Mouse (Mus musculus) lung, postnatal 0 days (tissue): Measurements from ENCODE around the gene Smg9. TPM values are rescaled to one million over a fixed set of nuclear protein-coding genes. Genes with fewer than 3 reads are reported as not detected.
"Not testable (repeated sequence)": the region's sequence is repeated elsewhere in the genome, so short reads cannot be mapped to it uniquely, and the experiment has no call there.

ENCODE experiments used
- ATAC-seq: fragments of 200-750 bp; cut with Nextera tagmentation; 2 replicates; pipeline ENCODE4 v1.8.0; 2017; ENCODE audit warnings: moderate library complexity
- DNase-seq: peaks from one replicate; pipeline ENCODE4 v3.0.0-alpha.2; 2016; ENCODE audit warnings: low spot score
- H3K27ac ChIP-seq: fragments of 300-500 bp; sonication (generic); 2 replicates; pipeline ENCODE4 v1.5.1; 2014; ENCODE audit warnings: antibody characterized with exemption, mild to moderate bottlenecking, low read length, mixed read lengths
- H3K27me3 ChIP-seq: fragments of 300-500 bp; sonication (generic); replicated peaks from 2 replicates; pipeline ENCODE4 v1.6.1; 2014; ENCODE audit warnings: low read length, mixed read lengths; ENCODE audit not compliant: insufficient read depth
- H3K36me3 ChIP-seq: fragments of 300-500 bp; sonication (generic); 2 replicates; pipeline ENCODE4 v1.6.1; 2014; ENCODE audit warnings: low read length, mixed read lengths; ENCODE audit not compliant: insufficient read depth
- H3K4me1 ChIP-seq: fragments of 300-500 bp; sonication (generic); 2 replicates; pipeline ENCODE4 v1.6.1; 2014; ENCODE audit warnings: antibody characterized with exemption, low read depth, low read length, mixed read lengths; ENCODE audit not compliant: insufficient read depth
- H3K4me2 ChIP-seq: fragments of 300-500 bp; sonication (generic); replicated peaks from 2 replicates; pipeline ENCODE4 v1.6.1; 2014; ENCODE audit warnings: low read depth, mild to moderate bottlenecking, low read length, moderate library complexity, mixed read lengths
- H3K4me3 ChIP-seq: fragments of 300-500 bp; sonication (generic); 2 replicates; pipeline ENCODE4 v1.5.1; 2014; ENCODE audit warnings: low read depth, low read length
- H3K9ac ChIP-seq: fragments of 300-500 bp; sonication (generic); replicated peaks from 2 replicates; pipeline ENCODE4 v1.6.1; 2014; ENCODE audit warnings: low read depth, mild to moderate bottlenecking
- H3K9me3 ChIP-seq: fragments of 300-500 bp; sonication (generic); 2 replicates; pipeline ENCODE4 v1.6.1; 2016; ENCODE audit warnings: low read length, mixed read lengths
- CTCF ChIP-seq: IDR thresholded peaks from 2 replicates; pipeline ENCODE4 v1.5.1; 2016; ENCODE audit warnings: antibody characterized with exemption, mild to moderate bottlenecking
- EP300 ChIP-seq: IDR thresholded peaks from 2 replicates; pipeline ENCODE4 v1.6.1; 2016; ENCODE audit warnings: antibody characterized with exemption, mild to moderate bottlenecking, control low read depth
- WGBS: fragments of 180-500 bp; shearing (Covaris S2); extraction: QIAGEN DNeasy Blood & Tissue Kit; methylation state at CpG from one replicate; pipeline ENCODE4 v1.1.7; 2014; 5-methylcytosine and 5-hydroxymethylcytosine counted together
- polyA plus RNA-seq: library from polyadenylated mRNA; unstranded; fragments of >200 nt; fragmentation: Nextera tagmentation; extraction: Ambion mirVana; gene quantifications from 2 replicates; pipeline ENCODE4 v1.2.1, GENCODE M21; 2015

Smg9 gene
- polyA plus RNA-seq, 1 experiment from 2014 or later, result 16.4 TPM

DNA sequence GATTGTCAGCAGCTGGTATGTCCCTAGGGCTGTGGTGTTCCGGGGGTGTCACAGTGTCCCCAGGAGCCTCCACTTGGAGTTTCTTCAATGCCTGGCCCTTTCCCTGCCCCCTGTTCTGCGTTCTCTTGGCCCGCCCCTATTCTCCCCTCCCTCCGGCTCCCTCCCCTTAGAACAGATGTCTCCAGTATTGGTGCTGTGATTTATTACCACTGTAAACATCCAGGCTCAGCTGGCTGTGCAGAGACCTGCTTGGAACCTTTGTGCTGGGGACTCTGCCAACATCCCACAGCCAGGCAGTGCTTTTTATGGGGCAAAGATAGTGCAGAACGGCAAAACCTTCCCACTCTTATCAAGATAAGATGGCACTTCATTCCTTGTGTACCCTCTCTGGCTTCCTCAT, 8.3 kb upstream of the Smg9 start:
- H3K4me1 ChIP-seq, result no peaks in the 10 kb centered on the region
- no peaks in the 10 kb centered on the region for H3K36me3 ChIP-seq
- H3K9ac ChIP-seq, result no peak overlapping the region
- H3K9me3 ChIP-seq, result no peaks in the 10 kb centered on the region
- H3K4me2 ChIP-seq, result no peak overlapping the region
- DNase-seq (no peak), ATAC-seq (0 out of 2 replicates have a peak, but pooled peaks have one; percentile 55)
- H3K27me3 ChIP-seq, result no peaks in the 10 kb centered on the region
- H3K27ac ChIP-seq, result no peak overlapping the region
- no peak for TF ChIP-seq EP300
- TF ChIP-seq CTCF, result no peak
- no peak overlapping the region for H3K4me3 ChIP-seq
- WGBS, result 12% methylated on average over 5 of the region's 5 CpGs

DNA sequence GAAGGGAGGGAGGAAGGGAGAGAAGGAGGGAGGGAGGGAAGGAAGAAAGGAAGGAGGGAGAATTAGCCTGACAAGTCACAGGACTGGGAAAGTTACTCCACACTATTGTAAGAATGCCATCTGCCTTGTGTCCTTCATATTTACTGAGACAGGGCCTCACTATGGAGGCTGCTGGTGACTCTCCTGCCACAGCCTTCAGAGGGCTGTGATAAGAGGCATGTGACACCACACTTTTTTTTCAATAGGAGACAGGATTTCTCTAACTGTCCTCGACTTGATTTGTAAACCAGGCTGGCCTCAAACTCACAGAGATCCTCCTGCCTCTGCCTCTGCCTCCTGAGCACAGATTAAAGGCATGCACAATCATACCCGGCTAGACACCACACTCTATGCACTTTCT, 7.7 kb upstream of the Smg9 start:
- no peak for ATAC-seq
- no peak overlapping the region for H3K4me3 ChIP-seq
- 66% methylated on average over 2 of the region's 2 CpGs for WGBS

DNA sequence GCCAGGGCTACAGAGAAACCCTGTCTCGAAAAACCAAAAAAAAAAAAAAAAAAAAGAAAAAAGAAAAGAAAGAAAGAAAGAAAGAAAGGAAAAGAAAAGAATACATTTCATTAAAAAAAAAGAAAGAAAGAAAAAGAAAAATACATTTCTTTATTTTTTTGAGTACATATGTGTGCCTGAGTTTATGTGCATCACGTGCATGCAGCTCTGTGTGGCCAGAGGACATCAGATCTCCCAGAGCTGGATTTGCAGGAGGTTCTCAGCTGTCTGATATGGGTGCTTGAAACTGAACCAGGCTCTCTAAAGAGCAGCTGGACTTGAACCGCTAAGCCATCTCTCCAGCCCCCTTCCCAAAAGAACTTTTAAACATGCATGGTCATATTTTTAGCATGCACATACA, 5.4 kb upstream of the Smg9 start:
- no peak for ATAC-seq
- Histone ChIP-seq H3K4me2 (no peak overlapping the region), H3K27me3 (no peaks in the 10 kb centered on the region), H3K4me3 (no peak overlapping the region), H3K36me3 (no peaks in the 10 kb centered on the region), H3K4me1 (no peaks in the 10 kb centered on the region), H3K9me3 (no peaks in the 10 kb centered on the region), H3K9ac (no peak overlapping the region), H3K27ac (no peak overlapping the region)
- WGBS, result 76% methylated on average over 2 of the region's 3 CpGs
- DNase-seq, result no peak
- TF ChIP-seq CTCF (no peak), EP300 (no peak)

More for the DNA sequence above, 7.7 kb upstream of the Smg9 start:
- Histone ChIP-seq H3K4me1 (no peaks in the 10 kb centered on the region), H3K36me3 (no peaks in the 10 kb centered on the region), H3K9ac (no peak overlapping the region), H3K27ac (no peak overlapping the region), H3K4me2 (no peak overlapping the region), H3K27me3 (no peaks in the 10 kb centered on the region), H3K9me3 (no peaks in the 10 kb centered on the region)
- no peak for TF ChIP-seq EP300
- no peak for TF ChIP-seq CTCF
- no peak for DNase-seq

DNA sequence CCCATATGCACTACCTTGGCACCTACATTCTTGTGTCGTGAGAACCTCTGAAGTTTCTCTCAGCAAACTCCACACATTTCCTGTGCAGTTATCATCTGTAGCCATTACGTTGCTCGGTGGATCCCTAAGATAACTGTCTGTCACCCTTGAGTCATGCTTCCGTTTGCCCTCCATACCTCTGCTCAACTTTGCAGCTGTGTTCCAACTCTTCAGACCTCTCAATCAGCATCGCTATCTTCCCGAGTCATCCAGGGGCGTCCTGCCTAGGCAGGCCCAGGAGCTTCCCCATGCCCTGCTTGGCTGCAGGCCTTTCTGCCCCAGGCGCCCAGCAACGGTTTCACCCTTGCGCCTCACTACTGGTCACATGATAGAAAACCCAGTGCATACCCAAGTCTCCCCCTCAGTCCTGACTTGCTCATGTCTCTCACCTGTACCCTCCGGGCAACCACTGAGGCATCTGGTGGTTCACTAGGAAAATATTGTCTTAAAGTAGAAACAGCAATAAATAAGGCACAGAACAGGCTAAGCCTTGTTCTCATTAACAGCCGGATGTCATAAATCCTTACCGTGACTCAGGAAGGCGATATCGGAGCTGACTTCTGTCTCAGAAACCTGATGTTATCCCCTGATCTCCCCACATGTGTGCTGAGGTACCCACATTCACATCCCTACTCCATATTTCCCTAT, 4.8 kb upstream of the Smg9 start:
- 74% methylated on average over 15 of the region's 15 CpGs for WGBS
- no peak for TF ChIP-seq EP300
- no peak for TF ChIP-seq CTCF
- Histone ChIP-seq H3K9ac (no peak overlapping the region), H3K4me2 (no peak overlapping the region), H3K36me3 (no peaks in the 10 kb centered on the region), H3K4me3 (no peak overlapping the region), H3K4me1 (no peaks in the 10 kb centered on the region), H3K9me3 (no peaks in the 10 kb centered on the region), H3K27me3 (no peaks in the 10 kb centered on the region), H3K27ac (no peak overlapping the region)
- ATAC-seq (no peak), DNase-seq (no peak)

DNA sequence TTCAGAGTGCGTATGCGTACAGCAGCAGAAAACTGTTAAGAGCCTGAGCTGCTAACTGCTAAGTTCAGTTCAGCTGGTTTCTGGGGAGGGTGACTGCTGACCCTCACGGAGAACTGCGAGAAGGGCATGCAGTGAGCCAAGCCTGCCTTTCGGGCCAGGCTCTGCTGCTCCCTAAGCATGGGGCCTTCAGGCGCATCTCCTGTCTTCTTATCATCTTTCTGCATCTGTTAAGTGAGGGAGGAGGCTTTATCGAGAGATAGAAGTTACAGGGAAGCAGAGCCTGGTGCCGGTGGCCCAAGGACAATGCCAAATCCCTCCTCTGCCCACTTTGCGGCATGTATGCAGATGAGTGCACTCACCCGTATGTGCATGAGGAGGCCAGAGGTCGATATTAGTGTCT, 2.6 kb upstream of the Smg9 start:
- no peak overlapping the region for H3K9ac ChIP-seq
- no peaks in the 10 kb centered on the region for H3K36me3 ChIP-seq
- no peaks in the 10 kb centered on the region for H3K27me3 ChIP-seq
- H3K4me3 ChIP-seq, result no peak overlapping the region
- H3K4me1 ChIP-seq, result no peaks in the 10 kb centered on the region
- H3K4me2 ChIP-seq, result no peak overlapping the region
- no peak overlapping the region for H3K27ac ChIP-seq
- no peak for TF ChIP-seq EP300
- no peak for TF ChIP-seq CTCF
- WGBS, result 64% methylated on average over 11 of the region's 11 CpGs
- ATAC-seq (no peak), DNase-seq (no peak)
- no peaks in the 10 kb centered on the region for H3K9me3 ChIP-seq

DNA sequence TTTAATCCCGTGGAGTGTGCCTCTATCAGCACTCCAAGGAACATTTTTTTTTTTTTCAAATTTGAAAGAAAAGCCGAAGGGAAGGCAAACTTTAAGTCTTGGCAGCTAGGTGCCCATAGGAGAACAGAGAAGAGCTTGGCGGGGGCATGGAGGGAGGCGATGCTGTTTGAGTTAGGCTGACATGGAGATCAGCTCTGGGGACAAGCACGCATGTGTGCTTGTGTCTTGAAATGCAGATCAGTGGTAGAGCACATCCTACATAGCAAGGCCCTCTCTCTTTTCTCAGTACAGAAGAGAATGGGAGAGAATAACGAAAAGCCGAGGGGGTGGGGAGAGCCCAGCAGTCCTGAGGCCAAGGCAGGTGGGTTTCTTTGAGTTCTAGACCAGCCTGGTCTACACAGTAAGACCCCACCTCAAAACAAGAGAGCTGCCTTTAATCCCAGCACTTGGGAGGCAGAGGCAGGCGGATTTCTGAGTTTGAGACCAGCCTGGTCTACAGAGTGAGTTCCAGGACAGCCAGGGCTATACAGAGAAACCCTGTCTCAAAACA, 980 bp upstream of the Smg9 start:
- Histone ChIP-seq H3K4me1 (no peaks in the 10 kb centered on the region), H3K36me3 (no peaks in the 10 kb centered on the region), H3K4me2 (no peak overlapping the region), H3K9me3 (no peaks in the 10 kb centered on the region), H3K27me3 (no peaks in the 10 kb centered on the region), H3K27ac (no peak overlapping the region), H3K4me3 (no peak overlapping the region), H3K9ac (no peak overlapping the region)
- no peak for TF ChIP-seq EP300
- DNase-seq (no peak), ATAC-seq (no peak)
- WGBS, result 94% methylated on average over 8 of the region's 8 CpGs

DNA sequence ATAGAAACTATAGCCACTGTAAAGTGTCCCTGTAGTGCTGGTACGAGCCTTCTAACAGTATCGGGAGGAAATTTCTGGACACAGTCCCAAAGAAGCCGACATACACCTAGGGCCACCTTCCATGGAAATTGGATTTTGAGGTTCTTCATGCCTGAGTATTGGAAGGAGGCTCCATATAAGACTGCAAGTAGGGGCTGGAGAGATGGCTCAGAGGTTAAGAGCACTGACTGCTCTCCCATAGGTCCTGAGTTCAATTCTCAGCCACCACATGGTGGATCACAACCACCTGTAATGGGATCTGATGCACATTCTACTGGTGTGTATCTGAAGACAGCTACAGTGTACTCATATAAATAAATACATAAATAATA, 648 bp downstream of the Smg9 start:
- no peak for ATAC-seq
- Histone ChIP-seq H3K27ac (peak overlapping the region; percentile 96), H3K27me3 (no peaks in the 10 kb centered on the region), H3K9me3 (no peaks in the 10 kb centered on the region), H3K4me3 (peak overlapping the region; percentile 53), H3K4me2 (peak overlapping the region; percentile 54), H3K9ac (peak overlapping the region; percentile 62), H3K36me3 (no peaks in the 10 kb centered on the region), H3K4me1 (no peaks in the 10 kb centered on the region)
- WGBS, result 9% methylated on average over 3 of the region's 3 CpGs
- TF ChIP-seq CTCF (no peak), EP300 (no peak)
- DNase-seq, result no peak

DNA sequence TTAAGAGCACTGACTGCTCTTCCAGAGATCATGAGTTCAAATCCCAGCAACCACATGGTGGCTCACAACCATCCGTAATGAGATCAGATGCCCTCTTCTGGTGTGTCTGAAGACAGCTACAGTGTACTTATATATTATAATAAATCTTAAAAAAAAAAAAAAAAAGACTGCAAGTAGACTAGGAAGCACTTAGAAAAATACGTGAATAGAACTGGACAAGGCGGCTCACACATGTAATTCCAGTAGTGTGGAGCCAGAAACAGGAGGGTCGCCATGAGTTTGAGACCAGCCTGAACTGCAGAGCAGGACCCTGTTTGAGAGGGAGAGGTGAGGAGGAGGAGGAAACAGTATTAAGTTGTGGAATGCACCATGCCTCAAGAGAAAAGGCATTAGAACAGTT, 1.1 kb downstream of the Smg9 start:
- ATAC-seq, H3K4me3 ChIP-seq, DNase-seq, H3K27ac ChIP-seq, H3K36me3 ChIP-seq, H3K27me3 ChIP-seq, H3K9me3 ChIP-seq, H3K4me1 ChIP-seq, H3K9ac ChIP-seq: not testable (repeated sequence)
- 84% methylated on average over 4 of the region's 4 CpGs for WGBS
- H3K4me2 ChIP-seq, result 0 out of 2 replicates have a peak overlapping the region, but pooled peaks have one; percentile 54
